In genomic region chr3:96336636-96337035, GRCm38 (mm10) we compare ENCODE assay signal across 28 mouse cellular contexts. TPM values are rescaled to one million over a fixed set of nuclear protein-coding genes. Genes with fewer than 3 reads are reported as not detected.
DNase-seq lines count a peak whose midpoint lies in the region; ATAC-seq and TF ChIP-seq lines count a peak whose summit lies in the region.
"Had no signal": no experiment of that assay in that cellular context is flagged by ENCODE, and none has a peak within 500 bp of the region (broad histone marks: within the 10 kb centered on the region; RNA-seq: fewer than 3 reads in every experiment).

No protein-coding gene starts in this region.

- no peak overlapping the region for H3K4me2 ChIP-seq in midbrain, embryonic 15.5 days
- H3K4me2 ChIP-seq: embryonic facial prominence, embryonic 13.5 days; forebrain, embryonic 12.5 days; hindbrain, embryonic 13.5 days; kidney, embryonic 15.5 days; limb, embryonic 13.5 days; liver, embryonic 13.5 days had no signal

- TF ChIP-seq EP300 in MEL (IDR thresholded peaks at IDR 0.05; ENCODE audit: low read depth in 1 of 2, low read length in 2 of 2), result no peak

- TF ChIP-seq RAD21 in MEL (IDR thresholded peaks at IDR 0.05; ENCODE audit: low read depth, low read length), result no peak

- DNase-seq in heart, adult 11 months, result peak; percentile 43
- DNase-seq in heart, postnatal 36 days, result no peak
- peak; percentile 10 for DNase-seq in midbrain, embryonic 10.5 days (ENCODE audit: low spot score)
- DNase-seq in MEL (ENCODE audit: low read depth, low spot score), result peak; percentile 68
- DNase-seq in induced T-regulatory cell, adult 2 months (ENCODE audit: low read depth), result peak; percentile 14
- no peak for DNase-seq in adrenal gland, adult 8-10 months
- DNase-seq: adrenal gland, postnatal 25 days; cerebellum, adult 18-20 months; gastrocnemius, postnatal 10 days; heart, postnatal 14 days; kidney, adult 18-20 months; kidney, postnatal 36 days; liver, embryonic 13.5 days; lung, adult 18-20 months; lung, postnatal 10 days; right cerebral cortex, adult 18-20 months; spleen, adult 18-20 months; thymus, postnatal 14 days had no signal

- whole genome bisulfite sequencing in midbrain, embryonic 10.5 days, result 65% methylated on average over 1 of the region's 1 CpGs
- WGBS in midbrain, embryonic 15.5 days, result 75% methylated on average over 1 of the region's 1 CpGs

- ATAC-seq in midbrain, embryonic 15.5 days (replicated peaks), result no peak
- ATAC-seq: CD4-positive, CD25-positive, alpha-beta regulatory T cell, adult 4 months had no signal

- no peak overlapping the region for H3K9ac ChIP-seq in midbrain, embryonic 15.5 days
- no peak overlapping the region for H3K9ac ChIP-seq in MEL (ENCODE audit: control insufficient read depth, low read depth, low read length, poor library complexity, severe bottlenecking)
- H3K9ac ChIP-seq: embryonic facial prominence, embryonic 13.5 days; forebrain, embryonic 12.5 days; hindbrain, embryonic 13.5 days; kidney, embryonic 15.5 days; limb, embryonic 13.5 days; liver, embryonic 13.5 days had no signal

- H3K4me3 ChIP-seq in midbrain, embryonic 10.5 days, result no peak overlapping the region
- H3K4me3 ChIP-seq in midbrain, embryonic 15.5 days, result no peak overlapping the region
- H3K4me3 ChIP-seq in MEL (ENCODE audit: control insufficient read depth in 1 of 2, insufficient read depth in 1 of 2, low read depth in 2 of 2, low read length in 2 of 2), result no peak overlapping the region
- H3K4me3 ChIP-seq: embryonic facial prominence, embryonic 13.5 days; forebrain, embryonic 12.5 days; hindbrain, embryonic 13.5 days; kidney, embryonic 15.5 days; layer of hippocampus, adult 2 months; left cerebral cortex, adult 2 months; limb, embryonic 13.5 days; liver, embryonic 13.5 days had no signal

- intact Hi-C loops in heart, postnatal 36 days (cut with DNase I), result no loop called here

- H3K4me1 ChIP-seq in midbrain, embryonic 10.5 days, result peaks cover 29% of the 10 kb centered on the region
- H3K4me1 ChIP-seq in midbrain, embryonic 15.5 days, result no peaks in the 10 kb centered on the region
- peaks cover 9 to 38% of the 10 kb centered on the region in 2 experiments for H3K4me1 ChIP-seq in MEL (ENCODE audit: control insufficient read depth in 1 of 2, insufficient read depth in 2 of 2, low read length in 2 of 2)
- H3K4me1 ChIP-seq: hindbrain, embryonic 13.5 days had no signal

- H3K79me2 ChIP-seq in MEL (ENCODE audit: control insufficient read depth, insufficient read depth, low read length, poor library complexity), result no peaks in the 10 kb centered on the region; the same call in 1 of the 2 replicates

- no peak overlapping the region for H3K27ac ChIP-seq in midbrain, embryonic 10.5 days (replicated peaks)
- no peak overlapping the region for H3K27ac ChIP-seq in midbrain, embryonic 15.5 days
- no peak overlapping the region for H3K27ac ChIP-seq in MEL (ENCODE audit: control insufficient read depth, low read depth, low read length)
- H3K27ac ChIP-seq: embryonic facial prominence, embryonic 13.5 days; forebrain, embryonic 12.5 days; hindbrain, embryonic 13.5 days; kidney, embryonic 15.5 days; layer of hippocampus, adult 2 months; left cerebral cortex, adult 2 months; limb, embryonic 13.5 days; liver, embryonic 13.5 days had no signal

- no peak for TF ChIP-seq CTCF in MEL (IDR thresholded peaks at IDR 0.05 in 2 of 3, conservative IDR thresholded peaks at IDR 0.05 in 1 of 3; ENCODE audit: control insufficient read depth in 1 of 3, insufficient read depth in 1 of 3, low read depth in 2 of 3, low read length in 3 of 3, poor library complexity in 1 of 3, severe bottlenecking in 1 of 3)

- no peak for TF ChIP-seq POLR2A in MEL (IDR thresholded peaks at IDR 0.05; ENCODE audit: control insufficient read depth in 1 of 2, insufficient read depth in 1 of 2, low read depth in 1 of 2, low read length in 2 of 2, poor library complexity in 1 of 2)

- peaks cover 96% of the 10 kb centered on the region for H3K27me3 ChIP-seq in midbrain, embryonic 10.5 days (ENCODE audit: low read depth, poor library complexity, severe bottlenecking)
- H3K27me3 ChIP-seq in midbrain, embryonic 15.5 days (replicated peaks), result peaks cover 89% of the 10 kb centered on the region
- no peaks in the 10 kb centered on the region for H3K27me3 ChIP-seq in MEL (ENCODE audit: control insufficient read depth in 1 of 2, insufficient read depth in 2 of 2, low read length in 2 of 2)

- H3K9me3 ChIP-seq in midbrain, embryonic 10.5 days (replicated peaks), result no peaks in the 10 kb centered on the region
- H3K9me3 ChIP-seq in midbrain, embryonic 15.5 days, result no peaks in the 10 kb centered on the region
- H3K9me3 ChIP-seq in MEL (replicated peaks; ENCODE audit: insufficient read depth, low read length), result no peaks in the 10 kb centered on the region
- H3K9me3 ChIP-seq: embryonic facial prominence, embryonic 13.5 days; forebrain, embryonic 12.5 days; hindbrain, embryonic 13.5 days; kidney, embryonic 15.5 days; limb, embryonic 13.5 days; liver, embryonic 13.5 days had no signal

- no peaks in the 10 kb centered on the region for H3K36me3 ChIP-seq in midbrain, embryonic 10.5 days
- no peaks in the 10 kb centered on the region for H3K36me3 ChIP-seq in midbrain, embryonic 15.5 days (replicated peaks)
- peaks cover 0 to 34% of the 10 kb centered on the region in 2 experiments; a peak in 2 of 4 replicates for H3K36me3 ChIP-seq in MEL (ENCODE audit: control insufficient read depth in 1 of 2, insufficient read depth in 2 of 2, low read length in 2 of 2)
- H3K36me3 ChIP-seq: embryonic facial prominence, embryonic 13.5 days; forebrain, embryonic 12.5 days; hindbrain, embryonic 13.5 days; kidney, embryonic 15.5 days; limb, embryonic 13.5 days; liver, embryonic 13.5 days had no signal

TF ChIP-seq in MEL, 35 proteins besides CTCF, POLR2A, EP300 and RAD21:
- TF ChIP-seq TCF12 (IDR thresholded peaks at IDR 0.05; ENCODE audit: low read depth, low read length) (no peak), JUND (IDR thresholded peaks at IDR 0.05; ENCODE audit: low read depth, low read length) (no peak), ELF1 (IDR thresholded peaks at IDR 0.05; ENCODE audit: low read depth, low read length) (no peak), NELFE (IDR thresholded peaks at IDR 0.05; ENCODE audit: low read depth, low read length) (no peak), ZC3H11A (IDR thresholded peaks at IDR 0.05; ENCODE audit: low read depth, low read length) (no peak), E2F4 (IDR thresholded peaks at IDR 0.05; ENCODE audit: borderline replicate concordance, low read depth, low read length) (no peak), ZKSCAN1 (IDR thresholded peaks at IDR 0.05; ENCODE audit: low read depth, low read length) (no peak)

RNA-seq across cellular contexts. Expression of gene Fcgr1, which starts 42.9 kb away (rescaled TPM):
- total RNA-seq in heart, postnatal 36 days (2021), result 1 to 10 TPM in 1 of 2 experiments, under 1 TPM in 1; 0.47 to 1.4 TPM
- polyA plus RNA-seq in midbrain, embryonic 10.5 days (2016; fragmentation: Nextera tagmentation; extraction: Ambion mirVana), result 1.8 and 2.1 TPM in 2 replicates
- polyA plus RNA-seq in midbrain, embryonic 15.5 days (2015; fragmentation: Nextera tagmentation; extraction: Ambion mirVana), result 1.0 and 1.7 TPM in 2 replicates
- total RNA-seq in MEL (2012; rRNA removed), result 3.4 and 4.7 TPM in 2 replicates
- polyA plus RNA-seq in MEL (2012; ENCODE audit: insufficient read depth in 1 of 2, insufficient read length in 2 of 2, low read depth in 1 of 2, low replicate concordance in 2 of 2, missing spikeins in 1 of 2), result 1 to 10 TPM in 1 of 2 experiments, not detected in 1; 2.8 TPM
- 1 to 10 TPM; 2.2 to 4.3 (median 3.3) TPM for total RNA-seq in adrenal gland, adult 8-10 months (2022)
- total RNA-seq: common myeloid progenitor, adult 5-6 weeks had no signal

Comparison
In these comparisons a context has a peak if more than half of its experiments do, and no peak if none do; other contexts are left out.
1. DNase-seq: peak in heart, adult 11 months (single experiment), midbrain, embryonic 10.5 days (single experiment), MEL (single experiment) and induced T-regulatory cell, adult 2 months (single experiment); none in heart, postnatal 36 days (0 of 2) and adrenal gland, adult 8-10 months (single experiment).